Mouse (Mus musculus) embryonic facial prominence, embryonic 10.5 days (tissue): ENCODE measurements around the gene Bst1. TPM values are rescaled to one million over a fixed set of nuclear protein-coding genes. Genes with fewer than 3 reads are reported as not detected.
A peak's percentile ranks its signal among the peaks of the same experiment; 100 is the strongest.

Source experiments
- DNase-seq: peaks from one replicate; pipeline ENCODE4 v3.0.0-alpha.2; 2017; ENCODE audit warnings: low spot score
- H3K27ac ChIP-seq: fragments of 300-500 bp; sonication (generic); replicated peaks from 2 replicates; pipeline ENCODE4 v1.5.1; 2016; ENCODE audit warnings: mild to moderate bottlenecking
- H3K27me3 ChIP-seq: fragments of 300-500 bp; sonication (generic); replicated peaks from 2 replicates; pipeline ENCODE4 v1.6.1; 2016; ENCODE audit warnings: low read depth, mild to moderate bottlenecking; ENCODE audit not compliant: poor library complexity, severe bottlenecking
- H3K36me3 ChIP-seq: fragments of 300-500 bp; sonication (generic); replicated peaks from 2 replicates; pipeline ENCODE4 v1.6.1; 2016; ENCODE audit warnings: mild to moderate bottlenecking, moderate library complexity
- H3K4me1 ChIP-seq: fragments of 300-500 bp; sonication (generic); 2 replicates; pipeline ENCODE4 v1.6.1; 2016
- H3K4me3 ChIP-seq: fragments of 300-500 bp; sonication (generic); 2 replicates; pipeline ENCODE4 v1.5.1; 2016; ENCODE audit warnings: mild to moderate bottlenecking, moderate library complexity
- H3K9me3 ChIP-seq: fragments of 300-500 bp; sonication (generic); 2 replicates; pipeline ENCODE4 v1.6.1; 2016; ENCODE audit warnings: mild to moderate bottlenecking
- WGBS: fragments of 180-500 bp; shearing (Covaris S2); methylation state at CpG from one replicate; pipeline ENCODE4 v1.1.7; 2016; 5-methylcytosine and 5-hydroxymethylcytosine counted together
- polyA plus RNA-seq: library from polyadenylated mRNA; unstranded; fragments of >200 nt; fragmentation: Nextera tagmentation; extraction: Ambion mirVana; gene quantifications from 2 replicates; pipeline ENCODE4 v1.2.1, GENCODE M21; 2016

Bst1 gene
- polyA plus RNA-seq, 1 experiment from 2014 or later = 0.17 TPM

GRCm38 (mm10) chr5:43847555-43847954 is 28.9 kb downstream of the Bst1 start:
- H3K36me3 ChIP-seq = no peaks in the 10 kb centered on the region
- H3K4me3 ChIP-seq = no peak overlapping the region
- H3K27me3 ChIP-seq = no peaks in the 10 kb centered on the region
- 0 out of 2 replicates have a peak, but pooled peaks cover 4% of the 10 kb centered on the region for H3K9me3 ChIP-seq
- no peak for DNase-seq
- no peak overlapping the region for H3K27ac ChIP-seq
- H3K4me1 ChIP-seq = peaks cover 12% of the 10 kb centered on the region

- Histone ChIP-seq H3K4me1 (peaks cover 12% of the 10 kb centered on the region), H3K27ac (no peak overlapping the region), H3K27me3 (no peaks in the 10 kb centered on the region), H3K4me3 (no peak overlapping the region), H3K9me3 (0 out of 2 replicates have a peak, but pooled peaks cover 4% of the 10 kb centered on the region), H3K36me3 (no peaks in the 10 kb centered on the region)
- WGBS = 84% methylated on average over 3 of the region's 3 CpGs
- DNase-seq = no peak
Measured at GRCm38 (mm10) chr5:43848275-43848674, 29.6 kb downstream of the Bst1 start.

GRCm38 (mm10) chr5:43853096-43853867 is 34.6 kb downstream of the Bst1 start:
- H3K4me3 ChIP-seq = no peak overlapping the region
- no peak overlapping the region for H3K27ac ChIP-seq
- H3K27me3 ChIP-seq = no peaks in the 10 kb centered on the region
- H3K4me1 ChIP-seq = no peaks in the 10 kb centered on the region
- no peaks in the 10 kb centered on the region for H3K36me3 ChIP-seq
- H3K9me3 ChIP-seq = no peaks in the 10 kb centered on the region; the same call in 1 of the 2 replicates
- DNase-seq = no peak
- WGBS = 81% methylated on average over 11 of the region's 11 CpGs

GRCm38 (mm10) chr5:43853868-43854488 is 35.3 kb downstream of the Bst1 start:
- WGBS = 83% methylated on average over 7 of the region's 7 CpGs
- no peak overlapping the region for H3K27ac ChIP-seq
- H3K9me3 ChIP-seq = no peaks in the 10 kb centered on the region; the same call in 1 of the 2 replicates
- DNase-seq = no peak
- no peaks in the 10 kb centered on the region for H3K27me3 ChIP-seq
- no peaks in the 10 kb centered on the region for H3K36me3 ChIP-seq
- H3K4me3 ChIP-seq = no peak overlapping the region
- no peaks in the 10 kb centered on the region for H3K4me1 ChIP-seq

GRCm38 (mm10) chr5:43855769-43856168 is 37.1 kb downstream of the Bst1 start:
- no peak for DNase-seq
- no peak overlapping the region for H3K27ac ChIP-seq
- no peaks in the 10 kb centered on the region for H3K4me1 ChIP-seq
- H3K9me3 ChIP-seq = no peaks in the 10 kb centered on the region; the same call in 1 of the 2 replicates
- H3K4me3 ChIP-seq = no peak overlapping the region
- H3K27me3 ChIP-seq = no peaks in the 10 kb centered on the region
- H3K36me3 ChIP-seq = no peaks in the 10 kb centered on the region
- 86% methylated on average over 2 of the region's 2 CpGs for WGBS

- Histone ChIP-seq H3K4me3 (no peak overlapping the region), H3K9me3 (no peaks in the 10 kb centered on the region; the same call in 1 of the 2 replicates), H3K4me1 (no peaks in the 10 kb centered on the region), H3K27ac (no peak overlapping the region), H3K36me3 (no peaks in the 10 kb centered on the region), H3K27me3 (no peaks in the 10 kb centered on the region)
- 88% methylated on average over 8 of the region's 8 CpGs for WGBS
- DNase-seq = no peak
Measured at GRCm38 (mm10) chr5:43859663-43860062, 41.0 kb downstream of the Bst1 start.

- H3K4me3 ChIP-seq = no peak overlapping the region
- H3K27me3 ChIP-seq = no peaks in the 10 kb centered on the region
- H3K36me3 ChIP-seq = no peaks in the 10 kb centered on the region
- no peaks in the 10 kb centered on the region for H3K4me1 ChIP-seq
- H3K27ac ChIP-seq = no peak overlapping the region
- WGBS = 90% methylated on average over 5 of the region's 5 CpGs
- DNase-seq = no peak
- no peaks in the 10 kb centered on the region; the same call in 1 of the 2 replicates for H3K9me3 ChIP-seq
Measured at GRCm38 (mm10) chr5:43860096-43860495, 41.4 kb downstream of the Bst1 start.

- DNase-seq = no peak
- H3K4me1 ChIP-seq = no peaks in the 10 kb centered on the region
- H3K36me3 ChIP-seq = no peaks in the 10 kb centered on the region
- no peaks in the 10 kb centered on the region for H3K27me3 ChIP-seq
- no peak overlapping the region for H3K27ac ChIP-seq
- 72% methylated on average over 5 of the region's 5 CpGs for WGBS
- H3K4me3 ChIP-seq = no peak overlapping the region
- H3K9me3 ChIP-seq = no peaks in the 10 kb centered on the region; the same call in 1 of the 2 replicates
Measured at GRCm38 (mm10) chr5:43860670-43861431, 42.2 kb downstream of the Bst1 start.

- 79% methylated on average over 6 of the region's 6 CpGs for WGBS
- no peak for DNase-seq
Measured at GRCm38 (mm10) chr5:43863642-43864041, 45.0 kb downstream of the Bst1 start.

GRCm38 (mm10) chr5:43865316-43865715 is 46.6 kb downstream of the Bst1 start:
- Histone ChIP-seq H3K27me3 (peaks cover 11% of the 10 kb centered on the region), H3K9me3 (no peaks in the 10 kb centered on the region), H3K27ac (no peak overlapping the region), H3K4me3 (no peak overlapping the region), H3K4me1 (peaks cover 14% of the 10 kb centered on the region), H3K36me3 (no peaks in the 10 kb centered on the region)
- 83% methylated on average over 2 of the region's 2 CpGs for WGBS
- no peak for DNase-seq

More at GRCm38 (mm10) chr5:43863642-43864041, 45.0 kb downstream of the Bst1 start:
- Histone ChIP-seq H3K4me3 (no peak overlapping the region), H3K4me1 (peaks cover 3% of the 10 kb centered on the region), H3K27ac (no peak overlapping the region), H3K36me3 (no peaks in the 10 kb centered on the region), H3K27me3 (peaks cover 11% of the 10 kb centered on the region), H3K9me3 (no peaks in the 10 kb centered on the region)

- Histone ChIP-seq H3K27me3 (peaks cover 11% of the 10 kb centered on the region), H3K9me3 (no peaks in the 10 kb centered on the region), H3K4me3 (peak within 1 kb of the TSS; percentile 59), H3K4me1 (peaks cover 14% of the 10 kb centered on the region), H3K27ac (peak within 1 kb of the TSS; percentile 79), H3K36me3 (no peaks in the 10 kb centered on the region)
- DNase-seq = no peak
Measured at GRCm38 (mm10) chr5:43868253-43868652, 49.6 kb downstream of the Bst1 start, which contains the start of gene Cd38. Gene Cd38, plus strand, starts transcription at chr5:43868553.

- Histone ChIP-seq H3K9me3 (no peaks in the 10 kb centered on the region), H3K27me3 (peaks cover 11% of the 10 kb centered on the region), H3K36me3 (no peaks in the 10 kb centered on the region), H3K4me3 (peak overlapping the region; percentile 59), H3K4me1 (peaks cover 14% of the 10 kb centered on the region), H3K27ac (peak overlapping the region; percentile 79)
- 2% methylated on average over 28 of the region's 28 CpGs for WGBS
- DNase-seq = peak; percentile 63
Measured at GRCm38 (mm10) chr5:43868711-43869600, 50.3 kb downstream of the Bst1 start.
